Mouse (Mus musculus) gastrocnemius, postnatal 4 days (tissue): Measurements from ENCODE around the gene Ddx58. TPM values are rescaled to one million over a fixed set of nuclear protein-coding genes. Genes with fewer than 3 reads are reported as not detected.
A peak's percentile ranks its signal among the peaks of the same experiment; 100 is the strongest.

ENCODE experiments used
- DNase-seq, 2 experiments: peaks; one replicate each; pipeline ENCODE4 v3.0.0; 2021 to 2022; ENCODE audit warnings: low spot score in 2 of 2, mixed read lengths in 2 of 2
- total RNA-seq, 2 experiments: library from RNA; stranded (reverse); gene quantifications; 2 replicates each; pipeline ENCODE4 v1.2.3; 2021

The Ddx58 gene
- total RNA-seq, 2 experiments from 2014 or later, result 7.4 to 8.7 TPM

- no peak for DNase-seq
Observed at GRCm38 (mm10) chr4:40183781-40184180, 55.8 kb downstream of the Ddx58 start.

GRCm38 (mm10) chr4:40182651-40183320 is 56.8 kb downstream of the Ddx58 start:
- DNase-seq, result peak in 1 of 2 experiments; percentile 58

DNA sequence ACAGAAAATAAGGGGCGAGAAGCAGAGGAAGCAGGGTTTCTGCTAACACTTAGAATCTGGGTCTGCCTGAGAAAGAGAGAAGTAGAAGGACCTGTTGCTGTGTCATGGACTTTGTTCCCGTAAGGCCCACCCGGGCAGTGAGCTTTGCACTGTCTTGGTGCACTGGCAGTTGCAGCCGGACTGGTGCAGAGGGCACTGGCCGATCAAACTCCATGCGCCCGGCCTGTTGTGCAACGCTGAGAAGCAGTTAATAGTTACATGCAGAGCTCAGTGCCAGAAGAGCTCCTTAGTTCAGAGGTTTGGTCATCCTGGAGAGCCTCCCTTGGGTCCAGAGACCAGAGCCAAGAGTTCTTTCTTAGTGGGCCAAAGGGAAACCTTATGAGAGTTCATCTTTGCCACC is 57.9 kb downstream of the Ddx58 start:
- DNase-seq, result no peak

- DNase-seq, result no peak
Observed at GRCm38 (mm10) chr4:40180046-40180445, 59.6 kb downstream of the Ddx58 start.

DNA sequence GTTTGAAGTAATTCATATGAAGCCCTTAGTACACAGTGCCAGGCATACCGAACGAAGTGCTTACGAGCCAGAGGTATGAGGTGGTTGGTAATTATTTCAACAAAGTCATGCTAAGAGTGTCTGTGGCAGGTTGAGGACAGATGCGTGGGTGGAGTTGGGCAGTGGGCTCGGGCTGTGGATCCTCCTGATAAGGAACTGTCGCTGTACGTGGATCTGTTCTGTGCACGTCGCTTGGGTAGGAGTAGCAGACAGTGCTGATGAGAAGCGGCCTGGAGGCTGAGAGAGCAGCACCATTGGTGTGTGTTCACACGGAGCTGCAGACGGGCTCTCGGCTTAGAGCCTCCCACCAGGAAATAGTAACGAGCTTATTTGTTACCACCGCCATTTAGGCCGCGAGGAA is 61.0 kb downstream of the Ddx58 start:
- no peak for DNase-seq

DNA sequence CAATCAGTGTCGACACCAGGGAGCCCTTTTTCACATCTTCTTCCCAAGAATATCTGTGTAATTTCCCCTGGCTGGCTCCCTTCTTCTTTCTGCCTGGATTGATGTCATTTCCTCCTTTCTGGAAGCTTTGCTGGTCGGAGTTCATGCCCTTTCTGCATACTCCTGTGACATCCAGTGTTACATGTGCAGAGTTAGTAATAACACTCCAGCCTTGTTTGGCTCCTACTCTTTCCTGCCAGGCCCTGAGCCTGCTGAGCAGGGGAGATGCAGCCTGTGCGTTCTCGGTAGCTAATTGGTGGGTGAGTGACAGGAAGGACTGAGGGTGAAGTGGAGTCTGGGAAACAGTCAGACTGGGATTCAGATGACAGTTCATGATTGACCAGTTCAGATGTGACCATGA is 65.3 kb downstream of the Ddx58 start:
- no peak for DNase-seq

DNA sequence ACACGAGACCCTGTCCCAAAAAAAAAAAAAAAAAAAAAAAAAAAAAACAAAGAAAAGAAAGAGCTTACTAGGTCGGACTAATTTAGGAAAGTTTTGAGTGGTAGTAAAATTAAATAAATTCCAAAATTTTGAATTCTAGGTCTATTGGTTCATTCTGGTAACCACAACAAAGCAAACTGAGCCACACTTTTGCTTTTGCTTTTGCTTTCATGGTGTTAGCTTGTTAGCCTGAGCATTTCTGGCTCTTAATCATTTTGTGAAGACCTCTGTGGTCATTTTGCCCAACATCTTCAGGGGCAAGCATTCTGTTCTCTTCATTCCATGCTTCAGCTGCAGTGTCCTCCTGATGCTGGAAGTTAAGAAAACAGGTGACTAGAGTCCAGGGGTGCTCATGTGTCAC is 67.3 kb downstream of the Ddx58 start:
- no peak for DNase-seq

DNA sequence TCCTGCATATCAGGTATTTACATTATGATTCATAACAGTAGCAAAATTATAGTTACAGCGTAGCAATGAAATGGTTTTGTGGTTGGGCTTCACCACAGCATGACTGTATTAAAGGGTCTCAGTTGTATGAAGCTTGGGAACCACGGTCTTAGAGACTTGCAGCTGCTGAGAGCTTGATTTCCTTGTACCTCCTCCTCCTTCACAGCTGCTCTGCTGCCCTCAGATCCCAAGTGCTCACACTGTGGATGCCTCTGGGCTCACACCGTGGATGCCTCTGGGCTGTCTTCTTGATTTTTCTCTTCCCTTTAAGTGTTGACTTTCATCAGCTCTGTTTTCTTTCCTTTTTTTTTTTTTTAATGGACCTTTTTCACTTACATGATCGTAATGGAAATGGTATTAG is 68.2 kb downstream of the Ddx58 start:
- no peak for DNase-seq

- no peak for DNase-seq
Observed at GRCm38 (mm10) chr4:40163646-40164045, 76.0 kb downstream of the Ddx58 start.

GRCm38 (mm10) chr4:40160591-40161434 is 78.8 kb downstream of the Ddx58 start:
- no peak for DNase-seq

DNA sequence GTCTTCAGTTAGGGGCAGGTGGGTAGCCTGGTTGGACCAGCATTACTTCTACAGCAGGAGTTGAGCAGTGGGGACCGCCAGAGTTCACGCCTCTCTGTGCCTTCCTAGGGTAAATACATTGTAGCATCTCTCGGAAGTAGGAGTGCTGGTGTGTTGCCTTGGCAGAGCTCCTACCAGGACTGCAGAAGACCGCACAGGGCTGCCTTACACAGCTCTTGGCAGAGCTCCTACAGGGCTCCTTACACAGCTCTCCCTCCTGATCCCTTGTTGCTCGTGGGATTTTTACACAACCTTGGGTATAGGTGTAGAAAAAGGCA is 81.4 kb downstream of the Ddx58 start:
- DNase-seq, result no peak

DNA sequence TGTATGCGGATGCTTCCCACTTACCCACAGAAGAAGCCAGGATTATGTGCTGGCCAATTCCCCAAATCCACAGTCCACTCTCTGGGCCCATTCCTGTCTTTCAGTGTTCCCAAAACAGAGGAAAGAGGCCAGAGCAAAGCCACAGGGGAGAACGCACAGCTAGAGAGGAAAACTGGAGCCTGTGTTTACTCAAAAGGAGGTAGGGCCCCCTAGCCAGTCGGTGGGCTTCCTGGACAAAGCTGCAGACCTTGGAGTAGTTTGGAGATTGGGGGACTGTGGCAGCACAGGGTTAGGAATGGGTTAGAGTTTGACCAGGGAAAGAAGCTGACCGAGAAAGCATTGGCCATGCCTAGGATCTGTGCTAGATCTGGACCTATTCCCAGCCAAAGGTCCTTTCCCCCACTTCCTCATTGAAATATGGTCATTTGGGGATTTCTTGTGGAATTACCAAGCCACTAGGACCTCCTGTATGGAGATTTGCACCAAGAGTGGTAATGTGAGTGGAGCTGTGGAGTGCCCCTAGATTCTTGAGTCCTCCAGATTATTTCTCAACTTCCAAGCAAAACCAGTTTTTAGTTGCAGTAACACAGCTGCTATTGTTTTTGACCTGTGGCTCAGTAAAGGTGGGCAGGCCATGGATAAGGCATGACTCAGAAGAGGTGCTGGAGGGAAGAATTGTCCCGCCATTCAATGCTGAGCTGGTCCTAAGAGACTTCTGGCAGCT is 82.0 kb downstream of the Ddx58 start:
- DNase-seq, result no peak

DNA sequence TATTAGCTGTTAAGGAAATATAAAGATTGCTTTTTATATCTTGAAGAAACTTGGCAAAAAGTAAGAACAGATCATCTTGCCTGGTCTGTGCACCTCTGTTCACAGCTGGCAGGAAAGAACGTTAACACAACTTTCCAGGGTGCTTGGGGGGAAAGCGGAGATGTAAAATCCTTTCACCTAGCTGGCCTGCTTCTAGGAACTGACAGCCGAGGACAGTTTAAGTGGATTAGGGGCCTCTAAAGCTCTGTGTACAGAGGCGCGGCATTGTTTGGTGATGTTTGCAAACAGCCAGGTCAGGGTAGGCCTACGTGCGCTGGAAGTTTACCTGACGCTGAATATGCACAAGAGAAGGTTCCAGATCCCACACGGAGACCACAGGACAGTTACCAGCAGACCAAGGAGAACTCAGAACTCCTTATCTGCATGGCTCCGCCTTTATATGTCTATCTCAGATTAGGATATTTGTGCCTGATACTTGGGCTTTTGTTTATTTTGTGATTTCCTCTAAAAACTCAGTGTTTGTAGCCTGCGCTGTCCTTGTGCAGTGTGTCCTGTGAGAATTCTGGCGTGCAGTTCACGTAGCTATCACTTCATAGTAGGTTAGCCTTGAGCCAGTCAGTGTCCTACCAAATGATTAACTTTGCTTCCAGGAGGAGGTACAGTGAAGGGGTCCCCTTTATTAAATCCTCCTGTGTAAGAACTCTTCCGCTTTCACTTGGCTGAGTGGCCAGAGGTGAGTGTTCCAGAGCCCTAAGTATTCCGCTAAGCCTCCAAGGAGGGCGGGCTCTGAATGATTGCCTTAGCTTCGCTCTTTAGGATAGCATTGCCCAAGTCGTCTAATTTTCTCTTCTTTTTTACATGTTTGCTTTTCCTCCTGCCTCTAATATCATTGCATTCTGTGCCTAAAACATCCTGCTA is 82.8 kb downstream of the Ddx58 start:
- DNase-seq, result no peak

DNA sequence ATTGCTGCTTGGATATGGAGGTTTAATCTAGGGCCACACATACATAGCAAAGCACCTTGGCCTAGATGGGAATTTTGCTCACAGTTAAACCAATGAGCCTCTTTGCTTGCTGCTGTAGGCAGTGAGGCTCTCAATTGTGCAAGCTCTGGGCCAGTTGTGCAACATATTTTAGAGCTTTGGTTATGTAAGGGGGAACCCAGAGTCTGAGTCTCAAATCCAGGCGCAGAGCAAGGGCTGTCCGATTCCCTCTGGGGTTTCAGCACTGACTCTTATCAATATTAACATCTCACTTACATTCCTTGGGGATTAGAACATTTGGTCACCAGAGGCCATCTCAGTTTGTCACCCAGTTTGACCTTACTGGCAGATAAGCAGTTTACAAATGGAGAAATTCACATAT is 83.5 kb downstream of the Ddx58 start:
- no peak for DNase-seq

- no peak for DNase-seq
Observed at GRCm38 (mm10) chr4:40155467-40155999, 84.1 kb downstream of the Ddx58 start.

- no peak for DNase-seq
Observed at GRCm38 (mm10) chr4:40154751-40155150, 84.9 kb downstream of the Ddx58 start.

Other genes starting within 250 kb of the Ddx58 start
- gene Aco1, start 96.7 kb downstream of the Ddx58 start, total RNA-seq, result 10 to 100 TPM; 37.8 to 42.7 TPM
- 10 to 100 TPM; 32.9 to 44.3 TPM for gene Smim27, start 29.8 kb upstream of the Ddx58 start, total RNA-seq
- 10 to 100 TPM; 20.4 to 21.4 TPM for gene Topors, start 30.0 kb upstream of the Ddx58 start, total RNA-seq
- gene Ndufb6, start 39.6 kb upstream of the Ddx58 start, total RNA-seq, result 100 to 1,000 TPM; 180 to 187 TPM
- under 1 TPM; 0.15 to 0.26 TPM for gene Tmem215, start 232.4 kb upstream of the Ddx58 start, total RNA-seq